Mouse (Mus musculus) central nervous system, embryonic 14 days (tissue): ENCODE measurements around the gene Ccdc117. TPM values are rescaled to one million over a fixed set of nuclear protein-coding genes. Genes with fewer than 3 reads are reported as not detected.

Source experiments
- polyA plus RNA-seq: library from polyadenylated mRNA; depleted of rRNA; stranded (reverse); fragments of >200 nt; gene quantifications from 2 replicates; pipeline ENCODE4 v1.2.3, GENCODE M21; 2012; rRNA removed

Ccdc117 gene
- polyA plus RNA-seq: 14.1 and 15.7 TPM in 2 replicates

GRCm38 (mm10) chr11:5541799-5542481 lies at the start of gene Ccdc117:
Gene Ccdc117, minus strand, starts transcription at chr11:5542187.

DNA sequence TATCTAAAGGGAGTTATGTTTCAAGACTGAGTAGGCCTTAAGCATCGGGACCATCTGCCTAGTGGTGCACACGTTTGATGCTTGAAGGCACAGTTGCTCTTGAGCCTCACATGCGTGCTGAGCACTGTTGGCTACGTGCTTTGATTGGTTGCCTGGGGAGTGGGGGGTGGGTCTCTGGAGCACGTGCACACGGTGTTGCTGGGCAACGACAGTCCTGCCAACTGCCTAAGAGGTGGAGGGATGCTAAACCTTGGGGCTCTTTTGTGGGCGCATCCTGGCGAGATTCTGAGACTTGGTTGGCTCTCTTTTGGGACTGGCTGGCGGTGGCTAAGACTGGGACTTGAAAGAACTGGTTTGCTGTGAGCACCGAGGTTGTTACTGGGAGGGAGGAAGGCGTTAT lies 27.5 kb upstream of the Ccdc117 start, which contains the start of gene Ankrd36:
Gene Ankrd36 (plus strand): TSS at position 211 of the 400 bp plus-strand sequence.

DNA sequence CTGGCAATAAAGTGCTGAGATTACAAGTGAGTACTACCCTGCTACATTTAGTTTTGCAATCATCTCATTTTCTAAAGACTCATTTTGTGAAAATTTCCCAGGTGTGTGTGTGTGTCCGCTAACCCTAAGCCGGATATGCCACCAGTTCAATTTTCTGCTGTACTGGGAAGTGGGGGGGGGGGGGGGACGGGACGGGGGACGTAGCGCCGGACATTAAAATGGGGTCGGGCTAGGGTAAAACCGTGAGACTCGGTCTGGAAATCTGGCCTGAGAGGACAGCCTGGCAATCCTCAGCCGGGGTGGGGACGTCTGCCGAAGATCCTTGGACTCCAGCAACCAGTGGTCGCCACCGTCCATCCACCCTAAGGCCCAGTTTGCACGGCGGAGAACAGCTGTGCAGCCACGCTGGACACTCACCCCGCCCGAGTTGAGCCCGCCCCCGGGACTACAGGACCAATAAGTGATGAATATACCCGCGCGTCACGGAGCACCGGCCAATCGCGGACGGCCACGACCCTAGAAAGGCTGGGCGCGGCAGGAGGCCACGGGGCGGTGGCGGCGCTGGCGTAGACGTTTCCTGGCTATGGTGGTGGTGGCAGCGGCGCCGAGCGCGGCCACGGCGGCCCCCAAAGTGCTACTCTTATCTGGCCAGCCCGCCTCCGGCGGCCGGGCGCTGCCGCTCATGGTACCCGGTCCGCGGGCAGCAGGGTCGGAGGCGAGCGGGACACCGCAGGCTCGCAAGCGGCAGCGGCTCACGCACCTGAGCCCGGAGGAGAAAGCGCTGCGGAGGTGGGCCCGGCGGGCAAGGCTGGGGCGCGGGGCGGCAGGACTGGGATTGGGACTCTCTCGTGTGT lies 21.3 kb downstream of the Ccdc117 start, which contains the start of gene Xbp1:
Gene Xbp1 (plus strand): TSS at position 248 of the 854 bp plus-strand sequence.

Other genes with a start within 250 kb of the Ccdc117 start
- gene Znrf3, start 97.3 kb downstream of the Ccdc117 start, polyA plus RNA-seq: 3.8 and 4.9 TPM in 2 replicates
- 58.7 and 70.4 TPM in 2 replicates for gene Xbp1, start 21.5 kb downstream of the Ccdc117 start, polyA plus RNA-seq
- gene Ankrd36, start 27.5 kb upstream of the Ccdc117 start, polyA plus RNA-seq: 0.05 TPM in 1 of 2 replicates, not detected in the other
- gene Mrps24, start 173.5 kb upstream of the Ccdc117 start, polyA plus RNA-seq: 132 and 145 TPM in 2 replicates
- 18.5 and 18.8 TPM in 2 replicates for gene Urgcp, start 220.2 kb upstream of the Ccdc117 start, polyA plus RNA-seq
- gene Dbnl, start 246.3 kb upstream of the Ccdc117 start, polyA plus RNA-seq: 116 and 120 TPM in 2 replicates